Mouse (Mus musculus) spleen, embryonic (tissue): ENCODE data around the gene Cish.

Experiments
- CTCF ChIA-PET: fragments of 350-600 bp; sonication (Branson Sonifier 250); formaldehyde crosslinking; loops from one replicate; lab custom pipeline; 2022; lab: Charles Lee

The Cish gene

DNA sequence AAGGTAGTCTGAATTCAATTTTAAA lies at the start of gene Cish:
Gene Cish (plus strand): TSS at position 11 of the 25 bp plus-strand sequence.
- CTCF ChIA-PET, result interaction anchor here (1.2 to 1.4 kb wide), 3 partner anchors 39 to 60 kb away, joined by 4 to 7 read pairs (median 4); partner anchors contain the start of gene Hemk1

DNA sequence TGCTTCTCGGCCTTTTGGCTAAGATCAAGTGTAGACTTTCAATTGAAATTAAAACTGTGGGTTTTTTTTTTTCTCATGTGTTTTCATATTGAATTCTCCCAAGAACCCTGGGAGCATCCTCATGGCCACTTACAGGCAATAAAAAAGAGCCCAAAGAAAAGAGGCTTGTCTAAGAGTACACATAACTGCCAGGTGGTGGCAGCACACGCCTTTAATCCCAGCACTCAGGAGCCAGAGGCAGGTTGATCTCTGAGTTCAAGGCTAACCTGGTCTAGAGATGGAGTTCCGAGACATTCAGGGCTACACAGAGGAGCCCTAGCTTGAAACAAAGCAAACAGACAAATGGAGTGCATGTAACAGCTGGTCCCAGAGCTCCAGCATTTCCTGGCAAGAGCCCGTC lies 49.7 kb upstream of the Cish start:
- CTCF ChIA-PET, result interaction anchor here (1.8 kb wide), 1 partner anchor 45 kb away, joined by 6 read pairs; no protein-coding TSS in a partner anchor

DNA sequence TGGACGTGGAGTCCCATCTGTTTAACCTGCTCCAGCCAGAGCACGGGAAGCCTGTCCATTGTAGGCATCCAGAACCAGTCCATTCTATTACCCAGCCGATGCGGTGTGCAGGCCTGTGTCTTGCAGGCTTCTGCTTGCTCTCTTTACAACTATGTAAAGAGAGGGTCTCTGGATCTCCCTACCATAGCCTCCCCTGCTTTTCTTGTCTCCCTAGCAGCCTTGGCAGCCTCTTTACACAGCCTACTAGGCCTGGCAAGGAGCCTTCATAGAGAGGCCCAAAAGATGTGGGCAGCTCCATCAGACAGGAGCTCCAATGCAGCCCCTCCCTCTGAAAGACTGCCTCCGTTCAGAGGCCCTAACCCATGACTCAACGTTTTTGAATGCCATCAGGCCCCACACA lies 46.7 kb upstream of the Cish start:
- CTCF ChIA-PET, result no interaction called here

DNA sequence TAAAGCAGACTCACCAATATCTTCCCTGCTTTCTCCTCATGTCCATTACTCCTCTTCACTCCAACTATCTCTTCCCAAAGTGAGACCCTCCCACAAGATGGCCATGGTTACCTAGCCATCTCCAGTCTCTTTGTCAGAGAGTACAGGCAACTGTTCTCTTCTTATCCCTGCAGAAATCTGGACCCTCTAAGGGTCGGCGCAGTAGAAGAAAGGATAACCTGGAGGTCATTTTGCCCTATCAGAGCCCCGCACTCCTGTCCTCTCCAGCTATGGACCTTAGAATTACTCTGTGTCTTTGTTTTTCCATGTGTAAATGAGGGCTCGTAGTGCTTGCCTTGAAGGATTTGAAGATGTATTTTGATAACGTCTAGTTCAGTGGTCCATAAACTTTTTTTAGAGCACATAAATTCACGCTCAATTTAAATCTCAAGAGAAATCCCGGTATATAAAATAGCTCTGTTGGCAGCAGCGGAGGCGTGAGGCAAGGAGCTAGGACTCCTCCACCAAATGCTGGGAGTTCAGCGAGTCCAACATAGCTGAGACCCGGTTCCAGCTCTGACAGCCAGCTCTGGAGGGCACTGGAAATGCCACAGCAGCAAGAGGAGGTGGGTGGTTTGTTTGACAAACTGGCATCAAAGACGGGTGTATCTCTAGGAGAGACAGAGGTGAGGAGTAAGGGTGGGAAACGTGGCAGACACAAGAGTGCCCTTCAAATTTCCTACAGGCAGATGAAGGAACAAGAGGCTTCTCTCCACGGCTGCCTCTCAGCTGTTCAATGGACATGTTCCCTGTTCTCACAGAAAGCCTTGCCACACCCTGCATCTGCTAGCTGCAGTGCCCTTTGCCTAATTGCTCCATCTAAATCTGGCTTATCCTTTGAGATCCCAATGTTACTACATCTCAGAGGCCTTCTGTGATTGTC lies 45.1 kb upstream of the Cish start:
- CTCF ChIA-PET, result no interaction called here

DNA sequence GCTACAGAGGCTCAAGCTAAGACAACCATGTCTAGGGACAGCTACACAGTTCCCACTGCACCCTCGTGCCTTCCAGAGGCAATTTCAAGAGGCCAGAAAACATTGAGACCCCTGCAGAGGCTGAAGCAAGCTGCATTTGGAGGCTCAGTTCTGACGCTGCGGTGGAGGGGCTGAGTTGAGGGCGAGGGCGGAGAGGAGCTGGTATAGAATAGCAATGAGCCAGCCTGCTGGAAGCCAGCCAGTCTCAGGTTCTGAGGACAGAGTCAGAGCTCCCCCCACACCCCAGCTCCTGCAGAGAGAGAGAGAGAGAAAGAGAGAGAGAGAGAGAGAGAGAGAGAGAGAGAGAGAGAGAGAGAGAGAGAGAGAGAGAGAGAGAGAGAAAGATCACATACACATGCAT lies 43.7 kb upstream of the Cish start:
- CTCF ChIA-PET, result no interaction called here

DNA sequence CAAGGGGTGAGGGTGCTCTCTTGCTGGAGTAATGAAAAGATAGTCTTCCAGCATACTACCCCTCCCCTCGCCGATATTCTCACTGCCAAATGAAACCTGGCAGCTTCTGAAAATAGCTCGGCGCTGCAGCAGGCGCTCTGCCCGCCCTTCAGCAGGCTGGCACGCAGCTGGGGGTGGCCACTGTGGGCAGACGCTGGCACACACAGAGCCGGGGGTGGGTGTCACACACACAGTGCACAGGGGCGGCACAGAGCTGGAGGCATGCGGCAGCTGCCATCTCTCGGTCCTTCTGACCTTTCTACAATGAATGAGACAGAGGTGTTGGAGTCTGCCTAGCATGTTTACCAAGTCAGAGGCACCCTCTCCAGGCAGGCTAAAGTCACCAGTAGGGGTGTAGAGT lies 41.4 kb upstream of the Cish start:
- CTCF ChIA-PET, result interaction anchor here (0.6 kb wide), 1 partner anchor 82 kb away, joined by 5 read pairs; no protein-coding TSS in a partner anchor

DNA sequence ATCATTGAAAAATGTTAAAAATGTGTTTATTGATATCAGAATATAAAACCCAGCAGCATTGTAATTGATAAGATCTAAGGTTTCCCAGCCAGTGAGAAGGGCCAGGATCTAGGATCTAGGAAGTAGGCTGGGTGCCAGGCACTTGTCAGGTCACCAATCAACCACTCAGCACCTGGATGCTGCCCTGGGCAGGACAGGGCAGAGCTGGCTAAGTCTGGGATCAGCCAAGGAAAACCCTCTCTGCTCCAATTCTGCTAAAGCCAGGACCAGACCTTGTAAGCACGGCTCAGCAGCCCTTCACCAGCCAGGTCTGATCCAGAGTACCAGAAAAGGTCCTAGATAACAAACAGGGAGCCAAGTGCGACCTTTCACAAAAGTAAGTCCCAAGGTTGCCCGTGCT lies 40.9 kb upstream of the Cish start:
- CTCF ChIA-PET, result no interaction called here

DNA sequence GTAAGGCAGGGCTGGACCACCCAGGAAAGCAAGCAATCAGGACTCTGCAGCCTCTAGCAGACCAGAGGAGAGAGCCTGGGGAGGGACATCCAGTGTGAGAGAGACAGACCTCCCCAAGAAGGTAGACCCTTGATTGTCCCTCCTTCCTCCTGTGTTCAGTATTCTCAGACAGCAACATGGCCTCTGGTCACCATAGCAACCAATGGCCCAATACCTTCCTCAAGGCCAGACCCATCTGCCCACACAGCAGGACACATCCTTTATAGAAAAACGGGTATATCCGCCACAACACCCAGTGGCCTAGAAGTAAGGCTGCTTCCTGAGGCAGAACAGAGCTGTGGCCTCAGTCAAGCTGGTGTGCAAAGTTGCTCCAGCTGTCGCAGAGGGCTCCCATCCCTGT lies 40.2 kb upstream of the Cish start:
- CTCF ChIA-PET, result no interaction called here

DNA sequence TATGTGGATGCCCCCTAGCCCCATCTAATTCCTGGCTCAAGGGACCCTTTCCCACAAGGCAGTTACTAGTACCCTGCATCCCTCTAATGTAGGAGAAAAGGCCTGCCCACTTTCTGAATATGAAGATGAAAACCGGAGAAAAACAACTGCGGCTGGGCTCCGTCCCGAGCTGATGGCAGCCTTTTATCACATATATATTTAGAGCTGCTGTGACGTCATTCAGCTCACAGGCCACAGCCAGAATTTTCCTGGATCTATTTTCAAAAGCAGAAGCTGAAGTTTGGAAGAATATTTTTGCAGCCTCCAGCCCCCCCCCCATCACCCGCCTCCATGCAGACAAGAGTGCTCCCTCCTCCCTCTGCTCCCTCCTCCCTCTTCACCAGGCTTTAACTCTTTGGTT lies 36.3 kb upstream of the Cish start:
- CTCF ChIA-PET, result no interaction called here

DNA sequence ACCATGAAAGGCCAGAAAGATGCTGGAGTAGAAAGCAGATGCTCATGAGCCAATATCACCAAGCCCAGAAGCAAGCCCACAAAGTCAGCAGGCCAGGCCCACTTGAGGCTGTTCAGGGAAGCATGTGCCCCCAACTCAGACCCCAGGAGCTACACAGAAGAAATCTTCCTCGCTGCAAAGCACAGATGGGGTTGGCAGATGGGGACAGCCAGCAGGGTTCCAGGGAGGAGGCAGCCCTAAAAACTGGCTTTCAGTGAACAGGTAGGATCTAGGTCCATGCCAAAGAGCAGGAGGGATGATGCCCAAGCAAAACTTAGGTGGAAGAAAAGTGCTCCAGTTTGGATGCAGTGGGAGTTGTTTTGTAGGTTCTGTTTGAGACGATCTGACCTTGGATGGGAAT lies 35.4 kb upstream of the Cish start:
- CTCF ChIA-PET, result no interaction called here

DNA sequence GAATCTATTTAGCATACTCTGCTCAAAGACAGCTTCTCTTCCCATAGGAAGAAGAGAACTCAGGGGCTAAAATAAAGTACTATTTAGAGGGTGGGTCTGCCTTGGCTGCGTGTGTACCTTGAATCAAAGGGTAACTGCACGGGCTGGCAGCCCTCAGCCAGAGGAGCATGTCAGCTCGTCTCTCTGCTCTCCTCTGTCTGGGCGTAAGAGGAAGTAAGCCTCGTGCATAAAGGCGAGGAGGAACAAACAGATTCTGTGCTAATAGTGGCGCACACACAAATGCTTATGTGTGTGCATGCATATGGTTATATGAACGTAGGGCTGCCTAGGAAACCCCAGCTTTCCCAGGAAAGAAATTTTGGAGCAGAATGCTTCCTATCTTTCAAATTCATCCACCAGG lies 35.0 kb upstream of the Cish start:
- CTCF ChIA-PET, result no interaction called here

DNA sequence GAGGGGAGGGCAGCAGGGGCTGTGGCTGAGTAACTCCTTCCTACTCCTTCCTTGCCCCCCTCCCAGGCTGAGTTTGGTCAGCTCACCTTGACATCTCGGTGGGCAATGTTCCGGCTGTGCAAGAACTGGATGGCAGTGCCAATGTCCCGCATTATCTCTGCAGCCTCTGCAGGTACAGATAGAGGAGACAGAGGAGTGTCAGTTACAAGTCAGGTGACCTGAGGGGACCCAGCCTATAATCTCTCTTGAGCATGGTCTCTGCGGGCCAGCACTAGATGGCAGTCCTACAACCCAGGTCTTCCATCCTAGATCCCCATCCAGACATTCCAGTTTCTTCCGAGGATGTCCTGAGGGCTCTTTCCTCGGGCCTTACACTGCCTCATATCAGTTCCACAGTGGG lies 34.0 kb upstream of the Cish start:
- CTCF ChIA-PET, result interaction anchor here (0.6 kb wide), 1 partner anchor 17 kb away, joined by 11 read pairs; no protein-coding TSS in a partner anchor

DNA sequence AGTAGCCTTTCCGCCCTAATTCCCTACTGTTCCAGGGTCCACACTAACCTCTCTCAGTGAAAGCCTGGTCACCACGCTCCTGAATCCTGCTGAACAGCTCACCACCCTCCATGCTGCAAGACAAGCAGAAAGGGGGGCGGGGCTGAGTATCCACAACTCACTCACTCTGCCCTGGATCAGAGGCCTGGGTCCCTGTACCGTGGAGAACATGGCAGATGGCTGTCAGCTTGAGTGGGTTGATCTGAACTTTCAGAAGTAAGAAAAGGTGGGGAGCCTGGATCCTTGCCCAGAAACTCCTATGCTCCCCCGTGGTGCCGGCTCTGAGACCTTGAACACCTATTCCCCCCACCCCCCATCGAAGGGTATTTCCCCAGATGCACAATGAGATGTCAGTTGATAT lies 33.5 kb upstream of the Cish start:
- CTCF ChIA-PET, result no interaction called here

DNA sequence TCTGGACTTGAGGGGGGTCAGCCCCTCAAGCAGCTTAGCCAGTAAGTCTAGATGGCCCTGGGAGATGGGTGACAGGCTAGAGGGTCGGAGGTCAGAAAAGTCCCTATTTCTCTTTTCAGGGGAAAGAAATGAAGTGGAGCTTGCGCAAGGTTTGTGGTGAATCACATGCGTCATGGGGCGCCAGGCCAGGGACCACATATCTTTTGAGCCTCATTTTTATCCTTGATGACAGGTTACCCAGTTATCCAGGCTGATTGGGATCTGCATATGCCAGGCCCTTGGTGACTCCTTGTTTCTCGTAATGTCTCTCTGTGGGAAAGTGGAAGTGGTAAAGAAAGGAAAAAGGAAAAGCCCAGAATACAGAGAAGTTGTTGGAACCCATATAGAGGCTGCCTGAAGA lies 31.9 kb upstream of the Cish start:
- CTCF ChIA-PET, result interaction anchor here (0.6 kb wide), 1 partner anchor 12 kb away, joined by 3 read pairs; no protein-coding TSS in a partner anchor

DNA sequence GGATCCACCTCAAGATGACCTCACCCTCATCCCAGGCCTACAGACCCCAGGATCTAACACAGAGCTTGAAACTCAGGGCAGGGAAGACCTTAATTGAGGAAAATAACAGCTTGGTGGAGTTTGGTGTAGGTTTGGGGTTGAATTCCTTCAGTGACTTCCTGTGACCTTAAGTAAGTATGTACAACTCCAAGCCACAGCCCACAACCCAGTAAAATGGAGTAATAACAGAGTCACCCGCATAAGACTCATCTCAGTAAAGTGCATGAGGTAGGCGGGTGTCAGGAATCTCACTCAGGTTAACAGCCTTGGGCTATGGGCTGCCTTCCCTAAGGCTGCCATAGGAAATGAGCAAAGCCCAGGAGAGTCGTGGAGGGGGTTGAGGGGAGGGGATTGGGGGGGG lies 31.1 kb upstream of the Cish start:
- CTCF ChIA-PET, result no interaction called here

DNA sequence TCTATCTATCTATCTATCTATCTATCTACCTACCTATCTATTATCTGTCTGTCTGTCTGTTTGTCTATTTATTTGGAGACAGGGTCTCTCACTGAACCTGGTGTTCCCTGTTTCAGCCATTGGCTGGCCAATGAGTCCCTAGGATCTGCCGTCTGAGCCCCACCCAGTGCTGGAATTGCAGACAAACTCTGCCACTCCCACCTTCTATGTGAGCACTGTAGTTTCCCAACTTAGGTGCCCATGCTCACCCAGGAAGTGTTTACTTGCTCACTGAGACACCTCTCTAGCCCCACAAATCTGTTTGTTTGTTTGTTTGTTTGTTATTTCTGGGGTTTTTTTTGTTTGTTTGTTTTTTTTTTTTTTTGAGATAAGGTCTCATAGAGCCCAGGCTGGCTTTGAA lies 28.8 kb upstream of the Cish start:
- CTCF ChIA-PET, result no interaction called here

DNA sequence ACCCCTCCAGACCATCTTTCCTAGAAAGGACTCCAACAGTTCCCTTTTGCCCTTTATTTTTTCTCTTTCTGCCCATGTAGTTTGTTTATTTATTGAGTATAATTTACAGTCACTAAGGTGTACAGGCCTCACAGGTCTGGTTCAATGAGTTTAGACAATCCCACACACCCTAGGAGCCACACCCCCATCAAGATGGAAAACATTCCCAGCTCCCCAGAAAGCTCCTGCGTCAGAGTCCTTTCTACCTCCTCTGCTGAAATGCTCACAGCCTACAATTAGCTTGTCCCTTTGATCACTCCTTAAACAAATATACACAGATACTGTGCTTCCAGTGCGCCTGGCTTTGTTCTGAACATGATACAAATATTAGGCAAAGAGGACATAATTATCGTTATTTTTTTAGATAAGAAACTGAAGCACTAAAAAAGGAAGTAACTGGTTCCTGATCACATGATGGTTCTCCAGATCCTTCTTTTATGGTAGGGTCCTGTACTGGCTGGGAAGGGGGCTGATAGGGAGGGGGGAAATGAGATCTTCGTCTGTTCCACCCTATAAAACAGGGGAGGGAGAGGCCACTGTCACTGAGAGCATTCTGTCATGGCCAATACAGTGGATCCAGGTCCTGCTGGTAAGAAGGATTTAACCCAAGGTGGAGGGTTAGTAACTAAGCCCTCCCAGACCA lies 28.0 kb upstream of the Cish start:
- CTCF ChIA-PET, result no interaction called here

DNA sequence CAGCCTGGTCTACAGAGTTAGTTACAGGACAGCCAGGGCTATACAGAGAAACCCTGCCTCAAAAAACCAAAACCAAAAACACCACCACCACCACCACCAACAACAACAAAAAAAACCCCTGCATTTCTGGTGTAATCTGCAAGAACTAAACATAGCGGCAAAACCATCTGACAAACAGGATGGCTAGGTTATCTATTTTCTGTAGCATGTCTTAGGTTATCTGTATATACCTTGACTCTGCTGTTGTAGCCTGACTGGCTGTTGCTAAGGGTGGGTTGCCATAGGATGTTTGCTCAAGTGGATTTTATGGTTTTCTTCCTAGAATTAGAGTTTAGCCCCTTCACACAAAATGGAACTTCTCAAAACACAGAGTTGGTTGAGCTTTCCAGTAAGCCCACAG lies 26.1 kb upstream of the Cish start:
- CTCF ChIA-PET, result interaction anchor here (1.0 kb wide), 1 partner anchor 19 kb away, joined by 3 read pairs; no protein-coding TSS in a partner anchor

DNA sequence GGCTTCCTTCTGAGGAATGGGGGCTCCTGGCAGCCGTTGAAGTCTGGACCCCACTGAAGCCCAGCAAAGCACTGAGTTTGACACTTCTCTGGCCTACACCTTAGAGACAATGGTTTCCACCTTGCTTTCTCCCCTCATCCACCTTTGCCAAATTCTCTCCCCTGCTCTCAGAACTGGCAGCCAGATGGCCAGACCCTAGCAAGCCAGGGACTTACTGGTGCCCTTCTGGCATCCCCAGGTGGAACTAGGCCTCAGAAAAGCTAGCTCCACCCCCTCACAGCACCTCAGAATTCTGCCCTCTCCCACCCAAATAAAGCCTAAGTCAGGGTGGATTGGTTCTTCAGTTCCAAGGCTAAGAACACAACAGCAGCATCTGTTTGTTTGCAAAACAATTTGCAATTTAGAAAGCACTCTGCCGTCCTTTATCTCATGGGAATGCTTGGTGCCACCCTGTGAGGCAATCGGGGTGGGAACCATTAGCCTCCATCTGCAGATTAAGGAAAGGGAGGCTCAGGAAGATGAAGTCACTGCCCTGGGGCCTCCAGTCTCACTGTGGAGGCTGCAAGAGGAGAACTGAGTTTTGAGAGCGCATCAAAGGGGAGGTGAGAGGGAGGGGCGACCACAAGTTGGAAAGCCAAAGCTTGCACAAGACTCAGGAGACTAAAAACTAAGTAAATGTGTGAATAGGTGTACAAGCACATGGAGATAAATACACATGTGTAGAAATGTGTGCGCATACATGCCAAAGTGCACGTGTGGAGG lies 24.5 kb upstream of the Cish start:
- CTCF ChIA-PET, result no interaction called here

DNA sequence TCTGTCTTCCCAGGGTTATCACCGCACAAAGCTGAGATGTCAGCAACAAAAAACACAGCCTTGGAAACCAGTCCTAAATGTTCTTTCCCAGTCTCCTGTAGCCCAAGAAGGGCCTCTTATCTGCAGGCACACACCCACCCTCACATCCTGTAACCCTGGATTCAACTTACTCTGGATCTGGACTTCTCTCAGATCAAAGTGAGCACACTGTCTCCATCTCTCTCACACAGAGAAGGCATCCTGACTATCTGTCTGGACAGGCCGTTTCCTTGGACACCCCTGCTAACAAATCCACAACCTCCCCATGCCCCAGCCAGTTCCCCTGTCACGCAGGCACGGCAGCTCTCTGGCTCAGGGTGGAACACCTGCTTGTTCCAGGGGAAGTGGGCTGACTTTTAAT lies 23.5 kb upstream of the Cish start:
- CTCF ChIA-PET, result no interaction called here

DNA sequence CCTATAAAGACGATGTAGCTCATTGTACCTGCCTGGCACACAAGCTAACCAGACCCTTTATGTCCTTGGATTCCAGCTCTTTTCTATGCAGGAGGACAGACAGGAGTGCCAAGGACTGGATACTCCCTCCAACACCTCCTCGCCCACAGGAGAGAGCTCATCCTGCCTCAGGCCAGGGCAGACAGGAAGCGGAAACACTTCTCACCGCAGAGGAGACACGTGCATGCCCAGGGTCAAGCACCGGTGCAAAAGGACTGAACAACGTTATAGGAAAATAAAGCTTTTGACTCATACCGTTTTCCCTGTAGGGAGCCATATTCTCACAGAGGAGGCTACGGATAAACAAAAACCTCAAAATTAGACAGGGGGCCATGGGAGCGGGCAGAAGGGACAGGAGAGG lies 22.6 kb upstream of the Cish start:
- CTCF ChIA-PET, result no interaction called here

DNA sequence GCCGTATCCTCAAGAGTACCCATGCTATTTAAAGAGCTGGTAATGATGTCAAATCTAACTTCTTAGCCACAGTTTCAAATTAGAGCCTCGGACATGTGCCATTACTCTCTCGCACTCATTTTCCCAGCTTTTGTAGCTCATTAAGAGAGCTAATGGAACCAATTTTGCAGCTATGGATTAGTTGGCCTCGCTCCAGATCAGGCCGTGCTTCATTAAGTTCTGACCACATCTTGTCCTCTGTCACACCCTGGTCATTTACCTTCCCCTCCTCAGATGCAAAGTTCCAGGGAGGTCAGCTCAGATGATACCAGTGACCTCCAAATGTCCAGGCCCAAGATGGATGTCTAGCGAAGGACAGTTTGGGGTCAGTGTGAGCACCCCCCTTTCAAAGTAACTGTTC lies 21.1 kb upstream of the Cish start:
- CTCF ChIA-PET, result no interaction called here

DNA sequence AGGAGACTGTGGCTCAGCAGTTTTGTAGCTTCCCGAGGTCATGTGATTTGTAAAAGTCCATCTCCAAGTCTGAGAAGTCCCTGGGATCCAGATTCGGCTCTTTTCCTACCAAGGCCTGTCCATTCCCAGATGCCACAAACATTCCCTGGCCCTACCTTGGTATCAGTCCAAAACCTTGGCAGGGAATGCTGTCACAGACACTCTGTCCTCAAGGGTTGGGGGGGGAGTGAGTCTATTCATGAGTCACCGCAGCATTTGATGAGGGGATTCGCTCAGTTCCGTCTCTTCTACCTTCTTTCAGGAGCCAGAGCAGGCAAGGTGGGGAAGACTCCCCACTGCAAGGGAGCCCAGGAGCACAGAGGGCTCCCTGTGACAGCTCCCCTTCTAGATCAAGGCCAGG lies 20.1 kb upstream of the Cish start:
- CTCF ChIA-PET, result interaction anchor here (0.5 kb wide), 1 partner anchor 12 kb away, joined by 3 read pairs; no protein-coding TSS in a partner anchor
